Mouse (Mus musculus): ENCODE measurements at regions not wholly inside any gene's neighbourhood (a gene's known extent, or its start where the extent isn't known, plus 50 kb on each side); places are given as distances from the start of the nearest gene placed in this dataset.

GRCm38 (mm10) chr14:104029668-104030530, 185.7 kb upstream of the Ednrb start:
- no peak for DNase-seq
- intact Hi-C loops (cut with DNase I; ENCODE audit: low total_unique reads), result loop anchor here (10.0 kb wide), 2 partner anchors 315 to 785 kb away; no protein-coding TSS in a partner anchor

- no peak for DNase-seq
- intact Hi-C loops (cut with DNase I; ENCODE audit: low total_unique reads), result no loop called here
Measured at GRCm38 (mm10) chr14:104027900-104028285, 183.7 kb upstream of the Ednrb start.

- intact Hi-C loops (cut with DNase I; ENCODE audit: low total_unique reads), result no loop called here
- peak; percentile 32 for DNase-seq
Measured at GRCm38 (mm10) chr14:104027077-104027899, 183.1 kb upstream of the Ednrb start.

- DNase-seq, result no peak
- intact Hi-C loops (cut with DNase I; ENCODE audit: low total_unique reads), result no loop called here
Measured at GRCm38 (mm10) chr14:104008538-104008937, 164.3 kb upstream of the Ednrb start.

GRCm38 (mm10) chr14:104006426-104006825, 162.2 kb upstream of the Ednrb start:
- intact Hi-C loops (cut with DNase I; ENCODE audit: low total_unique reads), result no loop called here
- DNase-seq, result no peak

DNA sequence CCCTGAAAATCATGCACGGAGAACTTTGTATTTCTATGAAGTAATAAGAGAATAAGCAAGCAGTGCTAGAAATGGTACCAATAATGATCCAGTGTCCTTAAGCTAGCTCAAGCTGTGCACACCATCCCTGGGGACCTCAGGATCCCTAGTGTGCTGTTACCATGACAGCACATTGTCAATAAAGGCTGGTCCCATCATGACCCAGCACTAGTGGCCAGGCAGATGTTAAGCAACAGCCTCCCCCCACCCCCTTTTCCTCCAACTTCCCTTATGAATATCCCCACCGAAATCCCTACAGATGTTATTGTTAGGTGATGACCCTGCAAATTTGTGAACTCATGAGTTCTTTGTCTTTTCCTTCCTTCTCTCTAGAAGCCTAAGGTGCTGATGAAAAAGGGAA, 160.9 kb upstream of the Ednrb start:
- DNase-seq, result peak; percentile 14
- intact Hi-C loops (cut with DNase I; ENCODE audit: low total_unique reads), result no loop called here

- DNase-seq, result no peak
- intact Hi-C loops (cut with DNase I; ENCODE audit: low total_unique reads), result no loop called here
Measured at GRCm38 (mm10) chr14:104002421-104002820, 158.2 kb upstream of the Ednrb start.

DNA sequence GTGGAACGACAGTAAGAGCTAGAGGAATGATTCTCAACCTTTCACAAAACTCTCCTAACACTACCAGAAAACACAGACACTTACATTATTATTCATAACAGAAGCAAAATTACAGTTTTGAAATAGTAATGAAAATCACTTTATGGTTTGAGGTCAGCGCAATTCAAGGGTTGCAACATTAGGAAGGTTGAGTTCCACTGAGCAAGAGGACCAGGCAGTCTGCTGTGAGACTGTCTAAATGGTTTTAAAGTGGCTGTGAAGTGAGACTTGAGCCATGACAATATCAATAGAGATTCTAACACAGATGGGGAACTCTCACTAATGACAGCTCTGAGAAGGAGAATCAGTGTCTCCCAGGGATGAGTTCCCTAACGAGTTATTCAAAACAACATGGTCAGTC, 146.2 kb upstream of the Ednrb start:
- intact Hi-C loops (cut with DNase I; ENCODE audit: low total_unique reads), result no loop called here
- no peak for DNase-seq

- intact Hi-C loops (cut with DNase I; ENCODE audit: low total_unique reads), result no loop called here
Measured at GRCm38 (mm10) chr14:103989949-103990348, 145.7 kb upstream of the Ednrb start.

GRCm38 (mm10) chr14:103987266-103987665, 143.1 kb upstream of the Ednrb start:
- intact Hi-C loops (cut with DNase I; ENCODE audit: low total_unique reads), result no loop called here

More at GRCm38 (mm10) chr14:103989949-103990348, 145.7 kb upstream of the Ednrb start:
- no peak for DNase-seq

DNA sequence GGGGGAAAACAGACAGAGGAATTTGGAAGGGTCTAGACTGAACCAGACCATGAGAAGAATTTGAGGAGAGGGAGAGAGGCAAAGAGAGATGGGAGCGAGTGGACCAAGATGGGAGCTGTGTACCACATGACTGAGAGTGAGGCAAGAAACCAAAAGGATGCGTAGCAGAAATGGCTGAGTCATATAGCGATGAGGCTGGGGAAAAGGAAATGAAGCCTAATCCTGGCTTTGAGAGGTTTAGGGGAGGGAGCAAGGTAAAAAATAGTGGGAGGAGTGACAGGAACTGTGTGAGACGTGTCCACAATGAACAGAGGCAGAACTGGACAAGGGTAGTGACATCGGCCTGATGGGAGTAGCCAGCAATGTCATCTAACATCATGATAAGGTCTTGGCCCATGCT, 140.1 kb upstream of the Ednrb start:
- intact Hi-C loops (cut with DNase I; ENCODE audit: low total_unique reads), result no loop called here
- DNase-seq, result no peak

More at GRCm38 (mm10) chr14:103987266-103987665, 143.1 kb upstream of the Ednrb start:
- no peak for DNase-seq

GRCm38 (mm10) chr14:103978808-103979207, 134.6 kb upstream of the Ednrb start:
- DNase-seq, result no peak
- intact Hi-C loops (cut with DNase I; ENCODE audit: low total_unique reads), result no loop called here

GRCm38 (mm10) chr14:103977769-103978168, 133.6 kb upstream of the Ednrb start:
- intact Hi-C loops (cut with DNase I; ENCODE audit: low total_unique reads), result no loop called here
- DNase-seq, result no peak

GRCm38 (mm10) chr14:103973955-103974354, 129.8 kb upstream of the Ednrb start:
- intact Hi-C loops (cut with DNase I; ENCODE audit: low total_unique reads), result no loop called here

GRCm38 (mm10) chr14:103973111-103973510, 128.9 kb upstream of the Ednrb start:
- DNase-seq, result no peak
- intact Hi-C loops (cut with DNase I; ENCODE audit: low total_unique reads), result no loop called here

More at GRCm38 (mm10) chr14:103973955-103974354, 129.8 kb upstream of the Ednrb start:
- no peak for DNase-seq

DNA sequence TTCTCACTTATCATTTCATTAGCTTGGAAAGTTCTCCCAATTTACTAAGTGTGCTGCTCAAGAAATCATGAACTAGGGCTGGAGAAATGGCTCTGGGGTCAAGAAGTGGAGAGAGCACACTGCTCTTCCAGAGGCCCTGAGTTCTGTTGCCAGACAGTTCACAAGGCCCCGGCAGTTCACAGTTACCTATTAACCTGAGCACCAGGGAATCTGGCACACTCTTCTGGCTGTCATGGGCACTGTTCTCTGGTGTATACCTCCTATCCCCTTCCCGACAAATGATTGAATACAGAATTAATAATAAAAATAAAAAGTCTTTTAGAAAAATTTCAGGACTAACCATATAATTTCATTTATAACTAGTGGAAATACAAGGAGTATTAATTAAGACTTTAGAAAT, 125.1 kb upstream of the Ednrb start:
- intact Hi-C loops (cut with DNase I; ENCODE audit: low total_unique reads), result no loop called here
- DNase-seq, result no peak

DNA sequence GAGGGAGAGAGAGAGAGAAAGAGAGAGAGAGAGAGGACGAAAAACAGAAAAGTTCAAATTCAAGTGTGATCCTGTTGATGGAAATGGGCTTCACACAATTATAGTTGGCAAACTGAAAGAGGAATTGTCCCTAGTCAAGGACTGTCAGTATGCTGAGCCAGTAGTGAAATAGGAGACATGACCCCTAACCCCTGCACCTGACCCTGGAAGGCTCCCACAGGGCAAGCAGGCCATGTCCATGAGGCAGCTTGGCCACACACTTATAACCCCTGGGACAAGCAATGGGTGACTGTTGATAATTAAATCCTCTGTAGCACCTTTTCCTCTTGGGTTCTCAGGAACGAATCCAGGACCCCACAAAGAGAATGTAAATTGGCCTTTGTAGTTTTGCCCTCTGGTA, 122.1 kb upstream of the Ednrb start:
- no peak for DNase-seq
- intact Hi-C loops (cut with DNase I; ENCODE audit: low total_unique reads), result no loop called here

DNA sequence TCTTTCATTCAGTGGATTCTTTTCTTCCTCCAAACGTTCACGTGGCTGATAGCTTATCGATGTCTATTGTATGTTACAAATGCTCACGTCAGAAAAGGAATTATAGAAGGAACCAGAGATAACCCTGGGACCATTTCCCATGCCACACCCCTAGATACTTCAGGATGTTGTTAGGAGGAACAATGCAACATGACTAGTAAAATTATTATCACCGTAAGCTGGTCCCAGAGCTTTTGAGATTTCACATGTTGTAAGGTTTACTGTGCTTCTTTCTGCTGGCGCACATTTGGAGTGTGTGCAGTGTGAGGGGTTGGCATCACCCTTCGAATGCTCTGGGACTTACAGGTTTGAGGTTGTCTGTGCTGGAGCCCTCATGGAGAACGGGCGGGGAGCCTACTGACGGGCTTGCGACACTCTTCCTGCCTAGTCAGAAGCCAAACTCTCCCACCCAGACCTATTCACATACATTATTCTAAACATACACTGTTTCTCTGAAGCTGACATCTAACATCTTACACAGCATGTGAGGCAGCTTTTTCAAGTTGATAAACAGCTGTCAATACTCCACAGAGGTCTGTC, 118.2 kb upstream of the Ednrb start:
- DNase-seq, result no peak
- intact Hi-C loops (cut with DNase I; ENCODE audit: low total_unique reads), result no loop called here

DNA sequence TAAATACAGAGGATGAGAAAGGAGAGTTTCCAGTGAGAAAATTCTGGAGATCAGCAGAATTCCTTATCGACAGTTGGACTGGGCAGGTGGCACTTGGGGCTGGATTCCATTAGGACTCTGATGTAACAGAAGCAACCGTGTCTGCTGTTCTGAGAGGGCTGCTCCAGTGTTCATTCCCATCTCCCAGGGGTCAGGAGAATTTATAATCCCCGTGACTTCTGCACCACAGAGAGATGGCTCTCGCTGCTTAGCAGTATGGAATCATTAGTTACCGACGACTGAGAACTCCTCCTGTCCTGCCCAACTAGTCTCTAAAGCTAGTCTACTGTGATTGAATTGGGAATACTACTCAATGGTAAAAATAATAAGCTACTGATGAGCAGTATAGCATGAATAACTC, 107.7 kb upstream of the Ednrb start:
- intact Hi-C loops (cut with DNase I; ENCODE audit: low total_unique reads), result no loop called here
- no peak for DNase-seq

DNA sequence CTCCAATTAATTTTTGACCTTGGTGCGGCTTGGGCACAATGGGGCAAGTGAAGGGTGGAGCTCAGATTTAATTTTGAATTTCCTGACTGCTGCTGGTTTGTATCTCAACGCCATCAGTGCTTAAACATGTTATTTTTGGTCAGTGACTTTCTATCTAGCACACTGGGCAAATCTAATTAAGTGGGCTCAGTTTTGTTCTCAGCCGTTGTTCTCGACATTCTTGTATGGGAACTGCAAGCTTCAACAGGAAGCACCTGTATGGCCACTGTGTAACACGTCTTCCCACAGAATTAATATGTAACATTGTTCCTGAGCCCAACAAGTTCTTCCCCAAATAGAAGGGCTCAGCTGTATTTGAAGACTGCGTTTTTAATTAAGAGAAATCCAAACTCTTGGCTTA, 105.7 kb upstream of the Ednrb start:
- DNase-seq, result no peak
- intact Hi-C loops (cut with DNase I; ENCODE audit: low total_unique reads), result no loop called here

All from gastrocnemius, postnatal 14 days (tissue).